Mouse (Mus musculus): Measurements from ENCODE around the gene Rnf185. TPM values are rescaled to one million over a fixed set of nuclear protein-coding genes. Genes with fewer than 3 reads are reported as not detected.

The Rnf185 gene
- polyA plus RNA-seq, 1 experiment from 2014 or later: 39.5 TPM

DNA sequence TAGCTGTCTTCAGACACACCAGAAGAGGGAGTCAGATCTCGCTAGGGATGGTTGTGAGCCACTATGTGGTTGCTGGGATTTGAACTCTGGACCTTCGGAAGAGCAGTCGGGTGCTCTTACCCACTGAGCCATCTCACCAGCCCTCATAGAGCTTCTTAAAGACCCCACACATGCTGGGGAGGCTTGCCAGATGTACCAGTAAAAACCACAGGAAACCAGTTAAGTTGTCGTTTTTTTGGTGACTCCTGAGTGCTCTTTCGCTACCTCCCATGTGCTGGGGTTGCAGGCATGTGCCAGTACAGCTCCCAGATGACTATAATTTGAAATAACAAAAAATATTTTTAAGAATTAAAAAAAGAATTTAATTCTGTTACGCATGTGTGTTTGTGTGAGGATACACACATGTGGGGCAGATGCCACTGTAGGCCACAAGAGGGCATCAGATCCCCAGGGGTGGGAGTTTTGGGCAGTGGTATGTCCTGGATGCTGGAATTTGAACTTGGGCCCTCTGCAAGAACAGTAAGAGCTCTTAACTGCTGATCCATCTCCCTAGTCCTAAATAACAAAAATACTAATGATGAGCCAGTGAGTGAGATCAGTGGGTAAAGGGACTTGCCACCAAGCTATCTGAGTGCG lies 22.4 kb upstream of the Rnf185 start:
- Histone ChIP-seq H3K9ac (no peak overlapping the region), H3K27ac (no peak overlapping the region), H3K9me3 (no peaks in the 10 kb centered on the region), H3K36me3 (no peaks in the 10 kb centered on the region), H3K4me1 (no peaks in the 10 kb centered on the region), H3K4me3 (no peak overlapping the region), H3K27me3 (no peaks in the 10 kb centered on the region), H3K4me2 (replicated peaks) (no peak overlapping the region)
- WGBS: 83% methylated on average over 7 of the region's 7 CpGs
- no peak for ATAC-seq (ENCODE audit: insufficient number of reproducible peaks, insufficient read depth, low FRiP score, low TSS enrichment)

- Histone ChIP-seq H3K9me3 (no peaks in the 10 kb centered on the region), H3K36me3 (no peaks in the 10 kb centered on the region), H3K9ac (no peak overlapping the region), H3K4me1 (no peaks in the 10 kb centered on the region), H3K27me3 (no peaks in the 10 kb centered on the region), H3K27ac (no peak overlapping the region), H3K4me2 (replicated peaks) (no peak overlapping the region), H3K4me3 (no peak overlapping the region)
- WGBS: 33% methylated on average over 1 of the region's 1 CpGs
- ATAC-seq (ENCODE audit: insufficient number of reproducible peaks, insufficient read depth, low FRiP score, low TSS enrichment): no peak
Measured at GRCm38 (mm10) chr11:3472484-3472883, 20.3 kb upstream of the Rnf185 start.

GRCm38 (mm10) chr11:3471448-3471850 lies 19.3 kb upstream of the Rnf185 start:
- Histone ChIP-seq H3K4me1 (no peaks in the 10 kb centered on the region), H3K9ac (no peak overlapping the region), H3K36me3 (no peaks in the 10 kb centered on the region), H3K27me3 (no peaks in the 10 kb centered on the region), H3K27ac (no peak overlapping the region), H3K9me3 (no peaks in the 10 kb centered on the region), H3K4me2 (replicated peaks) (no peak overlapping the region), H3K4me3 (no peak overlapping the region)
- 29% methylated on average over 11 of the region's 11 CpGs for WGBS
- ATAC-seq (ENCODE audit: insufficient number of reproducible peaks, insufficient read depth, low FRiP score, low TSS enrichment): no peak

DNA sequence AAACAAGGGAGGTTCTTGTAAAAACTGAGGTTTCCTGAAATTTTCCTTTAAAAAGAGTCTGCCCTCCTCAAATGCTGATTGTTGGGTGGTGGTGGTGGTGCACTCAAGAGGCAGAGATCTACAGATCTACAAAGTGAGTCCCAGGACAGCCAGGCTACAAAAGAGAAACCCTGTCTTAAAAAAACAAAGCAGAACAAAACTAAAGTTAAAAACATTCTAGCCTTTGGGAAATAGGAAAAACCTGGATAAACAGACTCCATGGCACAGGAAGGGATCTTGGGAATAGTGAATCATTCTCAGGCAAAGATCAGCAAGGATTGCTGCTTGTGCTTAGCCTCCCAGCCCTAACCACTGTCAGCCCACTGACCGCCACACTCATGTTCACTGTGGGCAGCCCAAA lies 10.7 kb upstream of the Rnf185 start:
- H3K9ac ChIP-seq: no peak overlapping the region
- WGBS: 95% methylated on average over 1 of the region's 1 CpGs
- H3K27me3 ChIP-seq: no peaks in the 10 kb centered on the region
- H3K36me3 ChIP-seq: no peaks in the 10 kb centered on the region
- H3K9me3 ChIP-seq: no peaks in the 10 kb centered on the region; the same call in 1 of the 2 replicates
- no peak overlapping the region for H3K4me2 ChIP-seq (replicated peaks)
- H3K4me3 ChIP-seq: no peak overlapping the region
- H3K4me1 ChIP-seq: no peaks in the 10 kb centered on the region
- H3K27ac ChIP-seq: no peak overlapping the region
- ATAC-seq (ENCODE audit: insufficient number of reproducible peaks, insufficient read depth, low FRiP score, low TSS enrichment): no peak

- Histone ChIP-seq H3K9me3 (no peaks in the 10 kb centered on the region), H3K4me2 (replicated peaks) (no peak overlapping the region), H3K36me3 (peaks cover 7% of the 10 kb centered on the region), H3K4me3 (no peak overlapping the region), H3K27ac (no peak overlapping the region), H3K27me3 (no peaks in the 10 kb centered on the region), H3K4me1 (no peaks in the 10 kb centered on the region), H3K9ac (no peak overlapping the region)
- WGBS: 85% methylated on average over 2 of the region's 2 CpGs
- ATAC-seq (ENCODE audit: insufficient number of reproducible peaks, insufficient read depth, low FRiP score, low TSS enrichment): no peak
Measured at GRCm38 (mm10) chr11:3459105-3459468, 6.9 kb upstream of the Rnf185 start.

GRCm38 (mm10) chr11:3458428-3459104 lies 6.4 kb upstream of the Rnf185 start:
- no peak overlapping the region for H3K9ac ChIP-seq
- peaks cover 7% of the 10 kb centered on the region for H3K36me3 ChIP-seq
- WGBS: 77% methylated on average over 11 of the region's 13 CpGs
- H3K4me1 ChIP-seq: no peaks in the 10 kb centered on the region
- no peak overlapping the region for H3K4me3 ChIP-seq
- H3K4me2 ChIP-seq (replicated peaks): no peak overlapping the region
- no peak overlapping the region for H3K27ac ChIP-seq
- no peak for ATAC-seq (ENCODE audit: insufficient number of reproducible peaks, insufficient read depth, low FRiP score, low TSS enrichment)
- H3K27me3 ChIP-seq: no peaks in the 10 kb centered on the region
- H3K9me3 ChIP-seq: no peaks in the 10 kb centered on the region

GRCm38 (mm10) chr11:3456354-3456753 lies 4.2 kb upstream of the Rnf185 start:
- Histone ChIP-seq H3K27me3 (no peaks in the 10 kb centered on the region), H3K4me1 (peaks cover 4% of the 10 kb centered on the region), H3K27ac (no peak overlapping the region), H3K4me2 (replicated peaks) (no peak overlapping the region), H3K9me3 (no peaks in the 10 kb centered on the region), H3K4me3 (no peak overlapping the region), H3K36me3 (peaks cover 7% of the 10 kb centered on the region), H3K9ac (no peak overlapping the region)
- ATAC-seq (ENCODE audit: insufficient number of reproducible peaks, insufficient read depth, low FRiP score, low TSS enrichment): no peak
- 25% methylated on average over 1 of the region's 1 CpGs for WGBS

DNA sequence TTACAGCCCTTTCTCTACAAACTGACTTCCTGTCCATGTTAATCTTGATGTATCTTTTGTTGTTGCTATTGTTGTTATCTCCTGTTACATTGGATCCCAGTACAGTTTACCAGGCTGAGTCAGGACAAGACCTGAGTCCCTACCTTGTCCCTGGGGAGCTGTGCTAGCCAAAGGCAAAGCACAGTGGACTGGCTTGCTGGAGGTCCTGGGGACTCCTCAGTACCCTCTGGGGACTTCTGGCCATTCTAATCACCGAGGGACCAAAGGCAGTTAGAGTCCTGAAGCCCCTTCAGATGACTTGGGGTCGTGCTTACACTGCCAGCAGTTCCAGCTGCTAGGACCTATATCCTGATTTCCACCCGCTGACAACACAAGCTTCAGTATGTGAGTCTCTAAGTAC lies 2.3 kb upstream of the Rnf185 start:
- Histone ChIP-seq H3K36me3 (peaks cover 7% of the 10 kb centered on the region), H3K9me3 (no peaks in the 10 kb centered on the region), H3K27ac (no peak overlapping the region), H3K27me3 (no peaks in the 10 kb centered on the region), H3K4me1 (peaks cover 10% of the 10 kb centered on the region), H3K9ac (no peak overlapping the region), H3K4me3 (no peak overlapping the region), H3K4me2 (replicated peaks) (no peak overlapping the region)
- no peak for ATAC-seq (ENCODE audit: insufficient number of reproducible peaks, insufficient read depth, low FRiP score, low TSS enrichment)
- 97% methylated on average over 3 of the region's 3 CpGs for WGBS

- no peaks in the 10 kb centered on the region for H3K9me3 ChIP-seq
- H3K4me2 ChIP-seq (replicated peaks): peak overlapping the region; percentile 92
- H3K36me3 ChIP-seq: peaks cover 7% of the 10 kb centered on the region
- no peak overlapping the region for H3K9ac ChIP-seq
- no peak for ATAC-seq (ENCODE audit: insufficient number of reproducible peaks, insufficient read depth, low FRiP score, low TSS enrichment)
- 80% methylated on average over 6 of the region's 6 CpGs for WGBS
- H3K4me1 ChIP-seq: peaks cover 10% of the 10 kb centered on the region
- H3K27ac ChIP-seq: no peak overlapping the region
- peak overlapping the region; percentile 91; the same call in 1 of the 2 replicates for H3K4me3 ChIP-seq
- H3K27me3 ChIP-seq: no peaks in the 10 kb centered on the region
Measured at GRCm38 (mm10) chr11:3453467-3453866, 1.3 kb upstream of the Rnf185 start.

GRCm38 (mm10) chr11:3452769-3453168 lies 606 bp upstream of the Rnf185 start:
- peaks cover 7% of the 10 kb centered on the region for H3K36me3 ChIP-seq
- 2% methylated on average over 8 of the region's 9 CpGs for WGBS
- no peaks in the 10 kb centered on the region for H3K27me3 ChIP-seq
- peak overlapping the region; percentile 91 for H3K4me3 ChIP-seq
- peak overlapping the region; percentile 82 for H3K9ac ChIP-seq
- peak overlapping the region; percentile 92 for H3K4me2 ChIP-seq (replicated peaks)
- H3K27ac ChIP-seq: peak overlapping the region; percentile 89
- no peaks in the 10 kb centered on the region for H3K9me3 ChIP-seq
- H3K4me1 ChIP-seq: peaks cover 10% of the 10 kb centered on the region
- ATAC-seq (ENCODE audit: insufficient number of reproducible peaks, insufficient read depth, low FRiP score, low TSS enrichment): no peak

DNA sequence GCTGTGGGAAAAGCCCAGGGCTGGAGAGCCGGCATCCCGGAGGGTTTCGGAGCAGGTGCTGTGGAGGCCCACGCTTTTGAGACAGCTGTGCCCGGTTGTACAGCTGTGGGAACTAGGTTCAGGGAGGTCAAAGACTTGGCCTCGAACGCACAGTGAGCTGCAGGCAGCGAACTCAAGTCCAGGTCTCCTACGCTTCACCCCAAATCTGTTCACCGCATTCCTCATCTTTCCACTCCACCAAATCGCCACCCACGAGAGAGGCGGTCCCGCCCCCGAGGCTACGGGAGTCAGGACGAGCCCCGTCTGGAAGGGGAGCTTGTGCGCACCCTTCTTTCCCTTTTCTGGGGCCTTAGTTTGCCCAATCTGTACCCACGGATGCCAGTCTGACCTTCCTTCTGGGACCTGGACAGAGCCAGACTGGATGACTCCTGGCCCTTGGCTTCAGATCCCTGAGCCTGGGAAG lies 431 bp downstream of the Rnf185 start:
- WGBS: under 1% methylated on average over 20 of the region's 20 CpGs
- Histone ChIP-seq H3K9me3 (no peaks in the 10 kb centered on the region), H3K4me2 (replicated peaks) (peak overlapping the region; percentile 92), H3K4me1 (peaks cover 10% of the 10 kb centered on the region), H3K9ac (peak overlapping the region; percentile 82), H3K27ac (peak overlapping the region; percentile 89), H3K36me3 (peaks cover 7% of the 10 kb centered on the region), H3K4me3 (peak overlapping the region; percentile 91), H3K27me3 (no peaks in the 10 kb centered on the region)
- ATAC-seq (ENCODE audit: insufficient number of reproducible peaks, insufficient read depth, low FRiP score, low TSS enrichment): peak; percentile 26

DNA sequence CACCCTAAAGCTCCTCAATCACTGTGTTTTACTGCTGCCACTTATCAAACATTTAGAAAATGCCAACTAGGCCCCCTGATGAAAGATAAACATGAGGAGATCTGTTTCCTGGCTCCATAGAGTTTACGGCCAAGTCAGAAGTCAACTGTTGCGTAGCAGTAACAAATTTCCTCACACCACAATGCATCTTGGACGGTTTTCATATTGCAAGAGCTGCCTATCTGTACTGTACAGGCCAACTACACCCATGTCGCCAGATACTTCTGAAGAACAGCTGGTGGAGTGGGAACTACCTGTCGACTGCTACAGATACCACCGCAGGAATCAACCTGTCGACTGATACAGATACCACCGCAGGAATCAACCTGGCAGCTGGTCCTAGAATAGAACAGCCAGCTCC lies 7.3 kb downstream of the Rnf185 start:
- H3K9me3 ChIP-seq: no peaks in the 10 kb centered on the region
- no peak overlapping the region for H3K27ac ChIP-seq
- no peak overlapping the region for H3K9ac ChIP-seq
- no peak for ATAC-seq (ENCODE audit: insufficient number of reproducible peaks, insufficient read depth, low FRiP score, low TSS enrichment)
- no peaks in the 10 kb centered on the region for H3K4me1 ChIP-seq
- H3K36me3 ChIP-seq: no peaks in the 10 kb centered on the region
- no peak overlapping the region for H3K4me3 ChIP-seq
- no peaks in the 10 kb centered on the region for H3K27me3 ChIP-seq
- H3K4me2 ChIP-seq (replicated peaks): no peak overlapping the region
- 91% methylated on average over 8 of the region's 8 CpGs for WGBS

Data from embryonic facial prominence, embryonic 12.5 days (tissue).